Mouse (Mus musculus) MEL (cell line): ENCODE data around the gene Mtcl1.

Source experiments
- CHD1 ChIP-seq: IDR thresholded peaks from 2 replicates; pipeline ENCODE4 v1.6.1; 2012; ENCODE audit warnings: low read depth, mild to moderate bottlenecking, inconsistent platforms, low read length, improper control_type of control experiment
- CTCF ChIP-seq, 3 experiments: IDR thresholded peaks in 2 of 3; conservative IDR thresholded peaks in 1 of 3; 2 replicates each; pipeline ENCODE4 v1.5.1; 2011 to 2012; ENCODE audit warnings: low read length in 3 of 3, low read depth in 2 of 3, mild to moderate bottlenecking in 2 of 3, improper control_type of control experiment in 1 of 3, inconsistent platforms in 1 of 3, mixed read lengths in 1 of 3, moderate library complexity in 1 of 3; ENCODE audit not compliant: control insufficient read depth in 1 of 3, insufficient read depth in 1 of 3, poor library complexity in 1 of 3, severe bottlenecking in 1 of 3
- ELF1 ChIP-seq: IDR thresholded peaks from 2 replicates; pipeline ENCODE4 v1.6.1; 2014; ENCODE audit warnings: low read depth, mild to moderate bottlenecking, inconsistent platforms, low read length, improper control_type of control experiment, moderate library complexity
- EP300 ChIP-seq, 2 experiments: IDR thresholded peaks; 2 replicates each; pipeline ENCODE4 v1.6.1; 2011; ENCODE audit warnings: improper control_type of control experiment in 2 of 2, low read length in 2 of 2, low read depth in 1 of 2, mild to moderate bottlenecking in 1 of 2
- RAD21 ChIP-seq: IDR thresholded peaks from 2 replicates; pipeline ENCODE4 v1.6.1; 2011; ENCODE audit warnings: mild to moderate bottlenecking, low read depth, low read length, improper control_type of control experiment

DNA sequence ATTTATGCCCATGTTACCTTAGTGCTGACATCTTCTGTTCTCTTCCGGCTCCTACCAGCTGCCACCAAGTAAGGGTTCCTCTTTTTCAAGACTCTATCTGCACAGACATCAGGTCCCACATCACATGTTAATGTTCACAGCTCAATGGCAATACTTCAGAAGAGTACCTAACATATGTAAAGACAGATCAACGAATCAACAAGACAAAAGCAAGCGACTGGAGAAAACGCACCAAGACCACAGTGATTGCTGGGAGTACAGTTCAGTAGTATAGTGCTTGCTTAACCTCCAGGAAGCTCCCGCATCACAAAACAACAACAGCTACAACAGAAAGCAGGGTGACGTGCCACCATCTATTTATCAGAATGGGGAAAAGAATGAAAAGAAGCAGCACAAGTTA, 37.0 kb upstream of the Mtcl1 start:
- no peak for TF ChIP-seq CTCF (IDR thresholded peaks at IDR 0.05 in 2 of 3, conservative IDR thresholded peaks at IDR 0.05 in 1 of 3; ENCODE audit: control insufficient read depth in 1 of 3, insufficient read depth in 1 of 3, low read depth in 2 of 3, low read length in 3 of 3, poor library complexity in 1 of 3, severe bottlenecking in 1 of 3)
- TF ChIP-seq EP300 (IDR thresholded peaks at IDR 0.05; ENCODE audit: low read depth in 1 of 2, low read length in 2 of 2), result no peak
- no peak for TF ChIP-seq RAD21
- no peak for TF ChIP-seq ELF1
- TF ChIP-seq CHD1, result no peak
